ENCODE assay signal across 26 mouse cellular contexts in genomic region chr16:11793391-11793790, GRCm38 (mm10).
"Had no signal": no experiment of that assay in that cellular context is flagged by ENCODE, and none has a peak within 500 bp of the region (broad histone marks: within the 10 kb centered on the region; RNA-seq: fewer than 3 reads in every experiment).

No protein-coding gene starts in this region.

- H3K4me3 ChIP-seq: heart, adult 2 months; heart, embryonic 13.5 days; heart, embryonic 15.5 days; hindbrain, embryonic 13.5 days; hindbrain, embryonic 15.5 days; intestine, embryonic 15.5 days; kidney, embryonic 15.5 days; layer of hippocampus, adult 2 months; left cerebral cortex, adult 2 months; limb, embryonic 10.5 days; limb, embryonic 12.5 days had no signal

- H3K4me2 ChIP-seq: heart, embryonic 11.5 days; heart, embryonic 13.5 days; heart, embryonic 15.5 days; hindbrain, embryonic 13.5 days; hindbrain, embryonic 15.5 days; intestine, embryonic 15.5 days; kidney, embryonic 15.5 days; limb, embryonic 12.5 days; liver, embryonic 11.5 days had no signal

- H3K9me3 ChIP-seq: heart, embryonic 15.5 days; hindbrain, embryonic 13.5 days; hindbrain, embryonic 15.5 days; intestine, embryonic 15.5 days; kidney, embryonic 15.5 days; limb, embryonic 10.5 days had no signal

- ATAC-seq: inflammation-experienced regulatory T-cells, adult 6 months; intestine, embryonic 15.5 days; intestine, postnatal 0 days had no signal

- DNase-seq: gastrocnemius, postnatal 14 days; gastrocnemius, postnatal 36 days; heart, adult 11 months; heart, adult 2 months; heart, postnatal 14 days; heart, postnatal 36 days; kidney, adult 18-20 months; kidney, adult 9 months; kidney, postnatal 25 days; kidney, postnatal 4 days; liver had no signal

- H3K4me1 ChIP-seq: hindbrain, embryonic 13.5 days; hindbrain, embryonic 15.5 days; intestine, embryonic 15.5 days; kidney, embryonic 15.5 days; limb, embryonic 10.5 days; limb, embryonic 12.5 days had no signal

- H3K27ac ChIP-seq: heart, adult 2 months; heart, embryonic 13.5 days; heart, embryonic 15.5 days; hindbrain, embryonic 13.5 days; hindbrain, embryonic 15.5 days; intestine, embryonic 15.5 days; kidney, embryonic 15.5 days; kidney, postnatal 0 days; layer of hippocampus, adult 2 months; left cerebral cortex, adult 2 months; limb, embryonic 10.5 days; limb, embryonic 12.5 days had no signal

- H3K9ac ChIP-seq: heart, embryonic 13.5 days; heart, embryonic 15.5 days; hindbrain, embryonic 13.5 days; hindbrain, embryonic 15.5 days; intestine, embryonic 15.5 days; kidney, embryonic 15.5 days; limb, embryonic 12.5 days had no signal

- H3K27me3 ChIP-seq: heart, embryonic 13.5 days; heart, embryonic 15.5 days; hindbrain, embryonic 13.5 days; hindbrain, embryonic 15.5 days; intestine, embryonic 15.5 days; kidney, embryonic 15.5 days; limb, embryonic 12.5 days had no signal

- H3K36me3 ChIP-seq: heart, embryonic 13.5 days; heart, embryonic 15.5 days; hindbrain, embryonic 13.5 days; hindbrain, embryonic 15.5 days; intestine, embryonic 15.5 days; kidney, embryonic 15.5 days; limb, embryonic 10.5 days; limb, embryonic 12.5 days had no signal
